Mouse (Mus musculus): ENCODE measurements around the gene Mrpl54.

- TF ChIP-seq CTCF (IDR thresholded peaks at IDR 0.05; ENCODE audit: borderline replicate concordance, extremely low read depth, insufficient read depth, insufficient read length) (no peak), POLR2A (IDR thresholded peaks at IDR 0.05; ENCODE audit: borderline replicate concordance, extremely low read depth, insufficient read depth, insufficient read length, poor library complexity, severe bottlenecking) (no peak)
Measured at GRCm38 (mm10) chr10:81289811-81290210, 23.1 kb upstream of the Mrpl54 start.
